Mouse (Mus musculus): ENCODE results near the gene Fhdc1. TPM values are rescaled to one million over a fixed set of nuclear protein-coding genes. Genes with fewer than 3 reads are reported as not detected.

Gene Fhdc1
- 20.0 and 21.2 TPM in 2 replicates for polyA plus RNA-seq (2015; fragmentation: Nextera tagmentation; extraction: Ambion mirVana)

GRCm38 (mm10) chr3:84480006-84480897 is at the start of gene Fhdc1:
Gene Fhdc1 (minus strand): TSS chr3:84480429.
- H3K4me3 ChIP-seq (replicated peaks; ENCODE audit: low read length), result peak within 1 kb of the TSS; percentile 72
- H3K27me3 ChIP-seq (ENCODE audit: control insufficient read depth, insufficient read depth, low read length), result no peaks in the 10 kb centered on the region
- H3K9me3 ChIP-seq (replicated peaks; ENCODE audit: control insufficient read depth, low read length), result no peaks in the 10 kb centered on the region
- peaks cover 20% of the 10 kb centered on the region for H3K4me1 ChIP-seq (ENCODE audit: control insufficient read depth, insufficient read depth, low read length)
- under 1% methylated on average over 77 of the region's 82 CpGs for WGBS
- H3K36me3 ChIP-seq (ENCODE audit: control insufficient read depth, insufficient read depth, low read length), result no peaks in the 10 kb centered on the region
- peak within 1 kb of the TSS; percentile 90 for H3K27ac ChIP-seq (ENCODE audit: low read length)
- peak within 1 kb of the TSS; percentile 99 for H3K4me2 ChIP-seq (ENCODE audit: low read depth, low read length)
- peak within 1 kb of the TSS; percentile 88 for H3K9ac ChIP-seq (ENCODE audit: low read length)
- ATAC-seq (ENCODE audit: insufficient read depth, low FRiP score), result peak; percentile 91

GRCm38 (mm10) chr3:84529021-84529420 is 48.8 kb upstream of the Fhdc1 start:
- no peaks in the 10 kb centered on the region for H3K36me3 ChIP-seq (ENCODE audit: control insufficient read depth, insufficient read depth, low read length)
- H3K9ac ChIP-seq (ENCODE audit: low read length), result no peak overlapping the region
- no peaks in the 10 kb centered on the region for H3K4me1 ChIP-seq (ENCODE audit: control insufficient read depth, insufficient read depth, low read length)
- H3K27me3 ChIP-seq (ENCODE audit: control insufficient read depth, insufficient read depth, low read length), result no peaks in the 10 kb centered on the region
- no peaks in the 10 kb centered on the region for H3K9me3 ChIP-seq (replicated peaks; ENCODE audit: control insufficient read depth, low read length)
- no peak overlapping the region for H3K4me3 ChIP-seq (replicated peaks; ENCODE audit: low read length)
- ATAC-seq (ENCODE audit: insufficient read depth, low FRiP score), result no peak
- H3K27ac ChIP-seq (ENCODE audit: low read length), result no peak overlapping the region
- H3K4me2 ChIP-seq (ENCODE audit: low read depth, low read length), result no peak overlapping the region
- WGBS, result 77% methylated on average over 2 of the region's 2 CpGs

- no peaks in the 10 kb centered on the region for H3K9me3 ChIP-seq (replicated peaks; ENCODE audit: control insufficient read depth, low read length)
- no peaks in the 10 kb centered on the region for H3K27me3 ChIP-seq (ENCODE audit: control insufficient read depth, insufficient read depth, low read length)
- H3K36me3 ChIP-seq (ENCODE audit: control insufficient read depth, insufficient read depth, low read length), result no peaks in the 10 kb centered on the region
- no peak overlapping the region for H3K4me3 ChIP-seq (replicated peaks; ENCODE audit: low read length)
- WGBS, result 71% methylated on average over 1 of the region's 1 CpGs
- no peak overlapping the region for H3K27ac ChIP-seq (ENCODE audit: low read length)
- no peak overlapping the region for H3K9ac ChIP-seq (ENCODE audit: low read length)
- H3K4me2 ChIP-seq (ENCODE audit: low read depth, low read length), result no peak overlapping the region
- H3K4me1 ChIP-seq (ENCODE audit: control insufficient read depth, insufficient read depth, low read length), result no peaks in the 10 kb centered on the region
- ATAC-seq (ENCODE audit: insufficient read depth, low FRiP score), result no peak
These were observed 44.7 kb upstream of the Fhdc1 start for GRCm38 (mm10) chr3:84524952-84525351.

- no peak for ATAC-seq (ENCODE audit: insufficient read depth, low FRiP score)
- Histone ChIP-seq H3K4me1 (ENCODE audit: control insufficient read depth, insufficient read depth, low read length) (no peaks in the 10 kb centered on the region), H3K9me3 (replicated peaks; ENCODE audit: control insufficient read depth, low read length) (no peaks in the 10 kb centered on the region), H3K9ac (ENCODE audit: low read length) (no peak overlapping the region), H3K36me3 (ENCODE audit: control insufficient read depth, insufficient read depth, low read length) (0 out of 2 replicates have a peak, but pooled peaks cover 3% of the 10 kb centered on the region), H3K4me2 (ENCODE audit: low read depth, low read length) (no peak overlapping the region), H3K27me3 (ENCODE audit: control insufficient read depth, insufficient read depth, low read length) (no peaks in the 10 kb centered on the region), H3K4me3 (replicated peaks; ENCODE audit: low read length) (no peak overlapping the region), H3K27ac (ENCODE audit: low read length) (no peak overlapping the region)
- 69% methylated on average over 3 of the region's 3 CpGs for WGBS
These were observed 35.9 kb upstream of the Fhdc1 start for GRCm38 (mm10) chr3:84516163-84516562.

GRCm38 (mm10) chr3:84512774-84513515 is 32.7 kb upstream of the Fhdc1 start:
- 66% methylated on average over 6 of the region's 6 CpGs for whole genome bisulfite sequencing
- H3K27ac ChIP-seq (ENCODE audit: low read length), result no peak overlapping the region
- no peak for ATAC-seq (ENCODE audit: insufficient read depth, low FRiP score)

GRCm38 (mm10) chr3:84505193-84505592 is 25.0 kb upstream of the Fhdc1 start:
- Histone ChIP-seq H3K27me3 (ENCODE audit: control insufficient read depth, insufficient read depth, low read length) (no peaks in the 10 kb centered on the region), H3K4me2 (ENCODE audit: low read depth, low read length) (no peak overlapping the region), H3K9me3 (replicated peaks; ENCODE audit: control insufficient read depth, low read length) (no peaks in the 10 kb centered on the region), H3K9ac (ENCODE audit: low read length) (no peak overlapping the region), H3K36me3 (ENCODE audit: control insufficient read depth, insufficient read depth, low read length) (0 out of 2 replicates have a peak, but pooled peaks cover 3% of the 10 kb centered on the region), H3K27ac (ENCODE audit: low read length) (no peak overlapping the region), H3K4me3 (replicated peaks; ENCODE audit: low read length) (no peak overlapping the region), H3K4me1 (ENCODE audit: control insufficient read depth, insufficient read depth, low read length) (0 out of 2 replicates have a peak, but pooled peaks cover 3% of the 10 kb centered on the region)
- WGBS, result 82% methylated on average over 4 of the region's 4 CpGs
- ATAC-seq (ENCODE audit: insufficient read depth, low FRiP score), result no peak

More at GRCm38 (mm10) chr3:84512774-84513515, 32.7 kb upstream of the Fhdc1 start:
- Histone ChIP-seq H3K36me3 (ENCODE audit: control insufficient read depth, insufficient read depth, low read length) (0 out of 2 replicates have a peak, but pooled peaks cover under 1% of the 10 kb centered on the region), H3K4me3 (replicated peaks; ENCODE audit: low read length) (no peak overlapping the region), H3K9me3 (replicated peaks; ENCODE audit: control insufficient read depth, low read length) (no peaks in the 10 kb centered on the region), H3K27me3 (ENCODE audit: control insufficient read depth, insufficient read depth, low read length) (no peaks in the 10 kb centered on the region), H3K4me1 (ENCODE audit: control insufficient read depth, insufficient read depth, low read length) (no peaks in the 10 kb centered on the region), H3K4me2 (ENCODE audit: low read depth, low read length) (no peak overlapping the region), H3K9ac (ENCODE audit: low read length) (no peak overlapping the region)

GRCm38 (mm10) chr3:84504291-84504690 is 24.1 kb upstream of the Fhdc1 start:
- no peak overlapping the region for H3K4me2 ChIP-seq (ENCODE audit: low read depth, low read length)
- H3K9me3 ChIP-seq (replicated peaks; ENCODE audit: control insufficient read depth, low read length), result no peaks in the 10 kb centered on the region
- H3K4me3 ChIP-seq (replicated peaks; ENCODE audit: low read length), result no peak overlapping the region
- 0 out of 2 replicates have a peak, but pooled peaks cover 3% of the 10 kb centered on the region for H3K4me1 ChIP-seq (ENCODE audit: control insufficient read depth, insufficient read depth, low read length)
- no peak overlapping the region for H3K9ac ChIP-seq (ENCODE audit: low read length)
- 0 out of 2 replicates have a peak, but pooled peaks cover 3% of the 10 kb centered on the region for H3K36me3 ChIP-seq (ENCODE audit: control insufficient read depth, insufficient read depth, low read length)
- H3K27me3 ChIP-seq (ENCODE audit: control insufficient read depth, insufficient read depth, low read length), result no peaks in the 10 kb centered on the region
- no peak overlapping the region for H3K27ac ChIP-seq (ENCODE audit: low read length)
- no peak for ATAC-seq (ENCODE audit: insufficient read depth, low FRiP score)
- WGBS, result 86% methylated on average over 8 of the region's 8 CpGs

- Histone ChIP-seq H3K4me3 (replicated peaks; ENCODE audit: low read length) (no peak overlapping the region), H3K9ac (ENCODE audit: low read length) (no peak overlapping the region), H3K9me3 (replicated peaks; ENCODE audit: control insufficient read depth, low read length) (no peaks in the 10 kb centered on the region), H3K36me3 (ENCODE audit: control insufficient read depth, insufficient read depth, low read length) (peaks cover 6% of the 10 kb centered on the region; the same call in 1 of the 2 replicates), H3K27ac (ENCODE audit: low read length) (no peak overlapping the region), H3K4me1 (ENCODE audit: control insufficient read depth, insufficient read depth, low read length) (0 out of 2 replicates have a peak, but pooled peaks cover 3% of the 10 kb centered on the region), H3K27me3 (ENCODE audit: control insufficient read depth, insufficient read depth, low read length) (no peaks in the 10 kb centered on the region), H3K4me2 (ENCODE audit: low read depth, low read length) (no peak overlapping the region)
- 81% methylated on average over 2 of the region's 2 CpGs for WGBS
- no peak for ATAC-seq (ENCODE audit: insufficient read depth, low FRiP score)
These were observed 21.9 kb upstream of the Fhdc1 start for GRCm38 (mm10) chr3:84502101-84502500.

- WGBS, result 80% methylated on average over 10 of the region's 10 CpGs
- no peak overlapping the region for H3K9ac ChIP-seq (ENCODE audit: low read length)
These were observed 20.3 kb upstream of the Fhdc1 start for GRCm38 (mm10) chr3:84500491-84500890.

More at GRCm38 (mm10) chr3:84500491-84500890, 20.3 kb upstream of the Fhdc1 start:
- peaks cover 6% of the 10 kb centered on the region; the same call in 1 of the 2 replicates for H3K36me3 ChIP-seq (ENCODE audit: control insufficient read depth, insufficient read depth, low read length)
- no peak overlapping the region for H3K27ac ChIP-seq (ENCODE audit: low read length)
- no peaks in the 10 kb centered on the region for H3K9me3 ChIP-seq (replicated peaks; ENCODE audit: control insufficient read depth, low read length)
- 0 out of 2 replicates have a peak, but pooled peaks cover 3% of the 10 kb centered on the region for H3K4me1 ChIP-seq (ENCODE audit: control insufficient read depth, insufficient read depth, low read length)
- no peak overlapping the region for H3K4me2 ChIP-seq (ENCODE audit: low read depth, low read length)
- no peak for ATAC-seq (ENCODE audit: insufficient read depth, low FRiP score)
- no peaks in the 10 kb centered on the region for H3K27me3 ChIP-seq (ENCODE audit: control insufficient read depth, insufficient read depth, low read length)
- H3K4me3 ChIP-seq (replicated peaks; ENCODE audit: low read length), result no peak overlapping the region

Data from stomach, embryonic 16.5 days (tissue).